Mouse (Mus musculus): Measurements from ENCODE around the gene Ifnab. TPM values are rescaled to one million over a fixed set of nuclear protein-coding genes. Genes with fewer than 3 reads are reported as not detected.

The Ifnab gene
- total and polyA plus RNA-seq, 3 experiments, result not detected

GRCm38 (mm10) chr4:88718715-88719114, 27.6 kb upstream of the Ifnab start:
- H3K4me3 ChIP-seq (ENCODE audit: control insufficient read depth in 1 of 2, insufficient read depth in 1 of 2, low read depth in 2 of 2, low read length in 2 of 2), result peak overlapping the region; percentile 36 to 98
- H3K36me3 ChIP-seq (ENCODE audit: control insufficient read depth in 1 of 2, insufficient read depth in 2 of 2, low read length in 2 of 2), result peaks cover 20 to 31% of the 10 kb centered on the region in 2 experiments; a peak in 3 of 4 replicates
- H3K27ac ChIP-seq (ENCODE audit: control insufficient read depth, low read depth, low read length), result no peak overlapping the region
- TF ChIP-seq ELF1 (IDR thresholded peaks at IDR 0.05; ENCODE audit: low read depth, low read length) (no peak), EP300 (IDR thresholded peaks at IDR 0.05; ENCODE audit: low read depth in 1 of 2, low read length in 2 of 2) (no peak), ZMIZ1 (IDR thresholded peaks at IDR 0.05; ENCODE audit: low read depth, low read length) (no peak), CHD2 (IDR thresholded peaks at IDR 0.05; ENCODE audit: low read length) (no peak), RCOR1 (IDR thresholded peaks at IDR 0.05; ENCODE audit: low read depth, low read length) (no peak), MYC (IDR thresholded peaks at IDR 0.05; ENCODE audit: low read depth, low read length) (no peak), SMC3 (IDR thresholded peaks at IDR 0.05; ENCODE audit: low read depth, low read length) (no peak), CTCF (IDR thresholded peaks at IDR 0.05 in 2 of 3, conservative IDR thresholded peaks at IDR 0.05 in 1 of 3; ENCODE audit: control insufficient read depth in 1 of 3, insufficient read depth in 1 of 3, low read depth in 2 of 3, low read length in 3 of 3, poor library complexity in 1 of 3, severe bottlenecking in 1 of 3) (no peak)
- H3K9ac ChIP-seq (ENCODE audit: control insufficient read depth, low read depth, low read length, poor library complexity, severe bottlenecking), result peak overlapping the region; percentile 24
- H3K79me2 ChIP-seq (ENCODE audit: control insufficient read depth, insufficient read depth, low read length, poor library complexity), result peaks cover 50% of the 10 kb centered on the region
- no peaks in the 10 kb centered on the region for H3K27me3 ChIP-seq (ENCODE audit: control insufficient read depth in 1 of 2, insufficient read depth in 2 of 2, low read length in 2 of 2)
- H3K9me3 ChIP-seq (replicated peaks; ENCODE audit: insufficient read depth, low read length), result no peaks in the 10 kb centered on the region
- DNase-seq (ENCODE audit: low read depth, low spot score), result no peak
- peaks cover 14 to 15% of the 10 kb centered on the region in 2 experiments for H3K4me1 ChIP-seq (ENCODE audit: control insufficient read depth in 1 of 2, insufficient read depth in 2 of 2, low read length in 2 of 2)

- TF ChIP-seq MAX (IDR thresholded peaks at IDR 0.05; ENCODE audit: low read length), result no peak
- no peak for TF ChIP-seq POLR2A (IDR thresholded peaks at IDR 0.05; ENCODE audit: control insufficient read depth in 1 of 2, insufficient read depth in 1 of 2, low read depth in 1 of 2, low read length in 2 of 2, poor library complexity in 1 of 2)
- TF ChIP-seq TAL1 (IDR thresholded peaks at IDR 0.05; ENCODE audit: low read length), result no peak
- no peak for TF ChIP-seq ZC3H11A (IDR thresholded peaks at IDR 0.05; ENCODE audit: low read depth, low read length)
- no peak for TF ChIP-seq EP300 (IDR thresholded peaks at IDR 0.05; ENCODE audit: low read depth in 1 of 2, low read length in 2 of 2)
- TF ChIP-seq MYB (IDR thresholded peaks at IDR 0.05; ENCODE audit: low read depth, low read length), result no peak
- no peak for TF ChIP-seq MYC (IDR thresholded peaks at IDR 0.05; ENCODE audit: low read depth, low read length)
- TF ChIP-seq SIN3A (IDR thresholded peaks at IDR 0.05; ENCODE audit: low read length), result no peak
- TF ChIP-seq GABPA (IDR thresholded peaks at IDR 0.05; ENCODE audit: low read depth, low read length), result no peak
- TF ChIP-seq UBTF (IDR thresholded peaks at IDR 0.05; ENCODE audit: borderline replicate concordance, insufficient read depth, low read depth, low read length), result no peak
- no peak for TF ChIP-seq E2F4 (IDR thresholded peaks at IDR 0.05; ENCODE audit: borderline replicate concordance, low read depth, low read length)
- Histone ChIP-seq H3K27ac (ENCODE audit: control insufficient read depth, low read depth, low read length) (no peak overlapping the region), H3K36me3 (ENCODE audit: control insufficient read depth in 1 of 2, insufficient read depth in 2 of 2, low read length in 2 of 2) (peaks cover 14 to 21% of the 10 kb centered on the region in 2 experiments; a peak in 3 of 4 replicates), H3K79me2 (ENCODE audit: control insufficient read depth, insufficient read depth, low read length, poor library complexity) (peaks cover 28% of the 10 kb centered on the region), H3K4me3 (ENCODE audit: control insufficient read depth in 1 of 2, insufficient read depth in 1 of 2, low read depth in 2 of 2, low read length in 2 of 2) (no peak overlapping the region), H3K9ac (ENCODE audit: control insufficient read depth, low read depth, low read length, poor library complexity, severe bottlenecking) (no peak overlapping the region), H3K4me1 (ENCODE audit: control insufficient read depth in 1 of 2, insufficient read depth in 2 of 2, low read length in 2 of 2) (peaks cover 1 to 12% of the 10 kb centered on the region in 2 experiments), H3K9me3 (replicated peaks; ENCODE audit: insufficient read depth, low read length) (no peaks in the 10 kb centered on the region), H3K27me3 (ENCODE audit: control insufficient read depth in 1 of 2, insufficient read depth in 2 of 2, low read length in 2 of 2) (no peaks in the 10 kb centered on the region)
- no peak for DNase-seq (ENCODE audit: low read depth, low spot score)
Measured at GRCm38 (mm10) chr4:88715059-88715458, 23.9 kb upstream of the Ifnab start.
